Mouse (Mus musculus) hematopoietic stem cell, adult 5-6 weeks (primary cell): Measurements from ENCODE around the gene Rcc2. TPM values are rescaled to one million over a fixed set of nuclear protein-coding genes. Genes with fewer than 3 reads are reported as not detected.

Experiments
- ATAC-seq, 2 experiments: fragments of 125-278 bp in 1 of 2; replicated peaks in 1 of 2; 2 replicates each; pipeline ENCODE4 v1.8.0; 2016 to 2017; ENCODE audit warnings: inconsistent platforms in 2 of 2, mild to moderate bottlenecking in 2 of 2, moderate number of reproducible peaks in 2 of 2, low read depth in 1 of 2, moderate TSS enrichment in 1 of 2; ENCODE audit not compliant: low FRiP score in 2 of 2, poor library complexity in 2 of 2, severe bottlenecking in 2 of 2, insufficient read depth in 1 of 2, low TSS enrichment in 1 of 2
- total RNA-seq: library from RNA; stranded (forward); fragments of 172-1452, 232-1000 nt; gene quantifications from 2 replicates; pipeline ENCODE4 v1.2.3, GENCODE M21; 2017

Gene Rcc2
- total RNA-seq, 1 experiment from 2014 or later = 156 TPM

GRCm38 (mm10) chr4:140771091-140771490 lies 70.8 kb downstream of the Rcc2 start:
- ATAC-seq = no peak

Other genes starting within 250 kb of the Rcc2 start
- gene Arhgef10l, start 34.5 kb upstream of the Rcc2 start, total RNA-seq = 5.4 and 8.2 TPM in 2 replicates
- gene Padi6, start 42.1 kb downstream of the Rcc2 start, total RNA-seq = not detected in 2 replicates
- gene Padi4, start 73.7 kb downstream of the Rcc2 start, total RNA-seq = 34.5 and 41.8 TPM in 2 replicates
- gene Padi3, start 110.1 kb downstream of the Rcc2 start, total RNA-seq = 0.35 TPM in 1 of 2 replicates, not detected in the other
- gene Padi1, start 145.2 kb downstream of the Rcc2 start, total RNA-seq = 0.25 and 0.30 TPM in 2 replicates
- gene Padi2, start 205.8 kb downstream of the Rcc2 start, total RNA-seq = 11.0 and 12.1 TPM in 2 replicates